Mouse (Mus musculus) embryonic facial prominence, embryonic 10.5 days (tissue): ENCODE data around the gene Fkbp4. TPM values are rescaled to one million over a fixed set of nuclear protein-coding genes. Genes with fewer than 3 reads are reported as not detected.

Source experiments
- DNase-seq: peaks from one replicate; pipeline ENCODE4 v3.0.0-alpha.2; 2017; ENCODE audit warnings: low spot score
- H3K27ac ChIP-seq: fragments of 300-500 bp; sonication (generic); replicated peaks from 2 replicates; pipeline ENCODE4 v1.5.1; 2016; ENCODE audit warnings: mild to moderate bottlenecking
- H3K27me3 ChIP-seq: fragments of 300-500 bp; sonication (generic); replicated peaks from 2 replicates; pipeline ENCODE4 v1.6.1; 2016; ENCODE audit warnings: low read depth, mild to moderate bottlenecking; ENCODE audit not compliant: poor library complexity, severe bottlenecking
- H3K36me3 ChIP-seq: fragments of 300-500 bp; sonication (generic); replicated peaks from 2 replicates; pipeline ENCODE4 v1.6.1; 2016; ENCODE audit warnings: mild to moderate bottlenecking, moderate library complexity
- H3K4me1 ChIP-seq: fragments of 300-500 bp; sonication (generic); 2 replicates; pipeline ENCODE4 v1.6.1; 2016
- H3K4me3 ChIP-seq: fragments of 300-500 bp; sonication (generic); 2 replicates; pipeline ENCODE4 v1.5.1; 2016; ENCODE audit warnings: mild to moderate bottlenecking, moderate library complexity
- H3K9me3 ChIP-seq: fragments of 300-500 bp; sonication (generic); 2 replicates; pipeline ENCODE4 v1.6.1; 2016; ENCODE audit warnings: mild to moderate bottlenecking
- WGBS: fragments of 180-500 bp; shearing (Covaris S2); methylation state at CpG from one replicate; pipeline ENCODE4 v1.1.7; 2016; 5-methylcytosine and 5-hydroxymethylcytosine counted together
- polyA plus RNA-seq: library from polyadenylated mRNA; unstranded; fragments of >200 nt; fragmentation: Nextera tagmentation; extraction: Ambion mirVana; gene quantifications from 2 replicates; pipeline ENCODE4 v1.2.1, GENCODE M21; 2016

The Fkbp4 gene
- polyA plus RNA-seq, 1 experiment from 2014 or later, result 813 TPM

DNA sequence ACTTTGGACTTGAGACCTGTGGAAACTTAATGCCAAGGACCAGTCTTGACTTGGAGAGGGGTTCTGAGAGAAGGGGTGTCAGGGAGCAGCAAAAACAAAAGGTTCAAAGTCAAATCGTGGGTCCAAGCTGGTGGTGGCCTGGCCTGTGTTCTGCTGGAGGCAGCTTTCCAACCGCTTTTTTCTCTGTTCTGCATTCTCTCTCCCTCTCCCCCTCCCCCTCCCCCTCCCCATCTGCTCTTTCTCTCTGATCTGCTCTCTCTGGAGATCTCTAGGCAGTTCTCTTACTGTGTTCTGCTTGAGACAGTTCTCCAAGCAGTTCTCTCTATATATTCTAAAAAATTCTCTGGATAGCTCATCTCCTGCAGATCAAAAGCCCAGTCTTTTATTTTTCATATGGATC lies 21.8 kb upstream of the Fkbp4 start:
- 34% methylated on average over 2 of the region's 2 CpGs for WGBS
- Histone ChIP-seq H3K9me3 (no peaks in the 10 kb centered on the region), H3K4me3 (no peak overlapping the region), H3K27me3 (no peaks in the 10 kb centered on the region), H3K4me1 (no peaks in the 10 kb centered on the region), H3K27ac (no peak overlapping the region), H3K36me3 (no peaks in the 10 kb centered on the region)
- DNase-seq, result no peak

DNA sequence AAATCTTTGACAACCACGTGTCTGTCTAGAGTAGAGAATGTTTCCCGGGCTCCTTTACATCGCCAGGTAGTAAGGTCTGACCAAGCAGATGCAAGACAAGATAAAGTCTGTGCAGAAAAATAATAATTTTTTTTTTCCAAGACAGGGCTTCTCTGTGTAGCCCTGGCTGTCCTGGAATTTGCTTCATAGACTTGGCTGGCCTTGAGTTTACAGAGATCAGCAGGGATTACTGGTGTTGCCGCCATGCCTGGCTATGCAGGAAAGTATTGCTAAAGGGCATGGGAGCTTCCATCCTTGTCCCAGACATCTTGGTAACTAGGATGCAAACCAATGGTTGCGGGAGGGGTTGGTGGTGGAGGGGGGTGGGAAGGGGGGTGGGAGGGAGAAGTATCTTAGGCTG lies 18.7 kb upstream of the Fkbp4 start:
- no peak for DNase-seq
- 78% methylated on average over 5 of the region's 5 CpGs for WGBS
- H3K4me1 ChIP-seq, result no peaks in the 10 kb centered on the region
- H3K27me3 ChIP-seq, result no peaks in the 10 kb centered on the region
- H3K36me3 ChIP-seq, result no peaks in the 10 kb centered on the region
- H3K9me3 ChIP-seq, result no peaks in the 10 kb centered on the region
- no peak overlapping the region for H3K4me3 ChIP-seq
- no peak overlapping the region for H3K27ac ChIP-seq

- H3K27me3 ChIP-seq, result no peaks in the 10 kb centered on the region
- no peak overlapping the region for H3K27ac ChIP-seq
- no peaks in the 10 kb centered on the region for H3K36me3 ChIP-seq
- no peak overlapping the region for H3K4me3 ChIP-seq
- no peak for DNase-seq
- H3K4me1 ChIP-seq, result no peaks in the 10 kb centered on the region
- 84% methylated on average over 12 of the region's 12 CpGs for WGBS
- H3K9me3 ChIP-seq, result no peaks in the 10 kb centered on the region
Measured at GRCm38 (mm10) chr6:128455835-128456605, 17.5 kb upstream of the Fkbp4 start.

DNA sequence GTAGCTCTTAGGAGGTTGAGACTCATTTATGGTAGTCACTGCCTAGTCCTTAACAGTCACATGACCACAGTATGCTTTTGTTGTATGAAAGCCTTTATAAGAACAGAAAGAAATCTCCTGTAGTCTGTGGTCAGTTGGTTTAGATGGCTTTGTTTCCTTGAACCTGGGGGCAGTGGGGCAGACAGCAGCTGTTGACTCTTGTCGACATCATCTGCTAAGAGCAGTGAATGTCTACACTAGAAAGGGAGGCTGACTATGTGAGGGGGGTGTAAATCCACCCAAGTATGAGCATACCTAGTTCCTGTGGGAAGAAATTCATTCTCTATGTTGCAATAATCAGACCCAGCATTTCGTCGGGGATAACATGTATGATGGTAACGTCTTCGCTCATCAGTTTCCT lies 8.6 kb upstream of the Fkbp4 start:
- Histone ChIP-seq H3K27me3 (no peaks in the 10 kb centered on the region), H3K4me3 (no peak overlapping the region), H3K4me1 (peaks cover 13% of the 10 kb centered on the region), H3K27ac (no peak overlapping the region), H3K9me3 (no peaks in the 10 kb centered on the region), H3K36me3 (no peaks in the 10 kb centered on the region)
- no peak for DNase-seq
- WGBS, result 93% methylated on average over 5 of the region's 5 CpGs

- WGBS, result 10% methylated on average over 14 of the region's 14 CpGs
- DNase-seq, result peak; percentile 55
- Histone ChIP-seq H3K36me3 (no peaks in the 10 kb centered on the region), H3K4me3 (no peak overlapping the region; the same call in 1 of the 2 replicates), H3K27me3 (no peaks in the 10 kb centered on the region), H3K4me1 (peaks cover 13% of the 10 kb centered on the region), H3K9me3 (no peaks in the 10 kb centered on the region), H3K27ac (no peak overlapping the region; the same call in 1 of the 2 replicates)
Measured at GRCm38 (mm10) chr6:128445761-128446535, 7.5 kb upstream of the Fkbp4 start.

DNA sequence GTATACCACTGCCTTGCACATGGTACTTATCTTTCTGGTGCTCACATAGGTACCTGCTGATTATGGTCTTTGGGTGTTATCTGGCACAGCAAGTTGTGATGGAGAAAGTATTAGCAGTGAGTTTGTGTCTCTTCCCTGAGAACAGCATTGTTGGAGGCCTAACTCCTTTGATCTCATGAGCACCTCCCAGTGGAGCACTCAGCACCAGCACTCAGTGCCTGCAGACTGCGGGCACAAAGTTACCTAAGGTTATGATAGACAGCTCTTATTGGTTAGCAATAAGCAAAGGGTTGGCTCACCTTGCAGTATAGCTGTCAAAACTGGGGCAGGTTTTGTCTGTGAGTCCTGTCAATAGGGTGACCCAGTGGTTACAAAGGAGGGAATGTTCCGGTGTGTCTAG lies 1.8 kb upstream of the Fkbp4 start:
- H3K4me3 ChIP-seq, result no peak overlapping the region
- H3K4me1 ChIP-seq, result peaks cover 23% of the 10 kb centered on the region
- no peaks in the 10 kb centered on the region for H3K9me3 ChIP-seq
- WGBS, result 91% methylated on average over 2 of the region's 2 CpGs
- 0 out of 2 replicates have a peak, but pooled peaks cover 6% of the 10 kb centered on the region for H3K27me3 ChIP-seq
- no peak for DNase-seq
- H3K36me3 ChIP-seq, result peaks cover 15% of the 10 kb centered on the region
- no peak overlapping the region for H3K27ac ChIP-seq

DNA sequence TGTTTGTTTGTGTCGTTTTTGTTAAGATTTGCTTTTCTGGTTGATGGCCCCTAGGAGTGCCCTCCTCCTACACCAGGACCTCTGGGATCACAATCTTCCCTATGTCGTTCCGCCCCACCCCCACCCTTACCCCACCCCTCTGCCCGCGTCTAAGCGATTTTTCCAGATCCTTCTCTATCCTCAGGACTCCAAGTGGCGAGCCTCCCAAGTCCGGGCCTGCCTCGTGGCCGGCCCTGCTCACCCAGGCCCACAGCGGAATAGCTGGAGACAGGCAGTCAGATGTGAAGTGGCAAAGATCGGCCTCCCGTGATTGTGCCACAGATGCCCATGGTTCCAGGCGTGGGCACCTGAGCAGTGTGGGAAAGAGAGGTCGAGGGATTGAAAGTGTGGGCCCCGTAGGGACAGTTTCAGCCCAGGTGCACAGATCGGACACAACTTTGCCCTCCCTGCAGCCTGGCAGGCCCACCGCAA lies 429 bp upstream of the Fkbp4 start:
- H3K27ac ChIP-seq, result peak overlapping the region; percentile 99
- no peaks in the 10 kb centered on the region for H3K9me3 ChIP-seq
- H3K27me3 ChIP-seq, result 0 out of 2 replicates have a peak, but pooled peaks cover 6% of the 10 kb centered on the region
- DNase-seq, result no peak
- peaks cover 28% of the 10 kb centered on the region for H3K36me3 ChIP-seq
- peak overlapping the region; percentile 100 for H3K4me3 ChIP-seq
- peaks cover 23% of the 10 kb centered on the region for H3K4me1 ChIP-seq
- WGBS, result 30% methylated on average over 18 of the region's 18 CpGs

- Histone ChIP-seq H3K4me1 (peaks cover 23% of the 10 kb centered on the region), H3K27ac (peak overlapping the region; percentile 99), H3K27me3 (0 out of 2 replicates have a peak, but pooled peaks cover 6% of the 10 kb centered on the region), H3K4me3 (peak overlapping the region; percentile 100), H3K36me3 (peaks cover 39% of the 10 kb centered on the region), H3K9me3 (no peaks in the 10 kb centered on the region)
- WGBS, result under 1% methylated on average over 52 of the region's 52 CpGs
- DNase-seq, result peak; percentile 84
Measured at GRCm38 (mm10) chr6:128437731-128438316, 653 bp downstream of the Fkbp4 start.

DNA sequence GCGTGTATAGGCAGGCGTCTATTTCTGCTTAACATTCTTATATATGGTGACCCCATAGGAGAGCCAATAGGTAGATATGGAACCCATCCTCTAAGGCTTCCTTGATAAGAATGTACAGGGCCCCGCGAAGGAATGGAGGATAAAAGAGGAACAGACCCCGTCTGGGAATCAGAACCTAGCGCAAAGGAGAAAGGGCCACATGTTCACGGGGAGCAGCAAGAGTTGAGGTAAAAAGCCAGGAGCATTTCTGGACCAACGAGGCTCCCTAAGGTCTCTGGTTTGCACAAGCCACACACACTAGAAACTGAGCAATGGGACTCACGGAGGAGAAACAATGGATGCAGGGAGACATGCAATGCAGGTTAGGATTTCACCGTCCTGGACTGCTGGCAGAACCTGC lies 1.2 kb downstream of the Fkbp4 start:
- no peak for DNase-seq
- WGBS, result 5% methylated on average over 10 of the region's 10 CpGs
- H3K36me3 ChIP-seq, result peaks cover 45% of the 10 kb centered on the region
- no peaks in the 10 kb centered on the region for H3K9me3 ChIP-seq
- H3K27ac ChIP-seq, result peak overlapping the region; percentile 99
- H3K27me3 ChIP-seq, result 0 out of 2 replicates have a peak, but pooled peaks cover 6% of the 10 kb centered on the region
- peaks cover 23% of the 10 kb centered on the region for H3K4me1 ChIP-seq
- H3K4me3 ChIP-seq, result peak overlapping the region; percentile 100

DNA sequence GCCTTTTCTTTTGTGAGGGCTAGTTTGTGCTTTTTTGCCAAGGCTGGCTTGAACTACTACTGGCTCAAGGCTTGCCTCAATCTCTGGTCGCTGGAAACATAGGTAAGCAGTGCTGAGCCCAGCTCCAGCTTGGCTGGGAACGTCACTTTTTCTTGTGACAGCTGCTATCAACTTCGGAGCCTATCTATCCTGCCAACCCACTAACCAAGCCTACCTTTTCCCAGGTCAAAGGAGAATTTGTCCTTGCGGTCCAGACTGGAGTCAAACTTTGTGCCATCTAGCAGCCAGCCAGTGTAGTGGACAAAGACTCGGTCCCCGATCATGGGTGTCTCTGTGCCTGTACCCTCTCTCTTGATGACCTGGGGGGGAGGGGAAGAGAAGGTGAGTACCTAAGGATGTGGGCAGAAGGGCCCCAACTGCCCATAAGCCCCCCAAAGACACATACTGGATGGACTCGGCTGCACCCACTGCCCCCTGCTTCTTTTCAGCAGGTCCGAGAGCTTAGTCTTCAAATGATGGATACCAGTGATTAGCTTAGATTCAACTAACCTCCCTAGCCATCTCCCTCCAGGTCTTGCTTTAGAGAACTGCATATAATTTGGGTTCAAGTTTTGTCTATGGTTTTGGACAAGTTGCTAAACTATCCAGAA lies 2.0 kb downstream of the Fkbp4 start:
- Histone ChIP-seq H3K4me3 (peak overlapping the region; percentile 100), H3K27ac (peak overlapping the region; percentile 99), H3K36me3 (peaks cover 53% of the 10 kb centered on the region), H3K9me3 (no peaks in the 10 kb centered on the region), H3K4me1 (peaks cover 23% of the 10 kb centered on the region), H3K27me3 (0 out of 2 replicates have a peak, but pooled peaks cover 6% of the 10 kb centered on the region)
- 90% methylated on average over 8 of the region's 8 CpGs for WGBS
- no peak for DNase-seq

- Histone ChIP-seq H3K9me3 (no peaks in the 10 kb centered on the region), H3K27ac (no peak overlapping the region), H3K36me3 (peaks cover 63% of the 10 kb centered on the region), H3K27me3 (0 out of 2 replicates have a peak, but pooled peaks cover 5% of the 10 kb centered on the region), H3K4me3 (no peak overlapping the region), H3K4me1 (peaks cover 23% of the 10 kb centered on the region)
- 96% methylated on average over 5 of the region's 5 CpGs for WGBS
- DNase-seq, result no peak
Measured at GRCm38 (mm10) chr6:128435474-128435873, 3.0 kb downstream of the Fkbp4 start.

DNA sequence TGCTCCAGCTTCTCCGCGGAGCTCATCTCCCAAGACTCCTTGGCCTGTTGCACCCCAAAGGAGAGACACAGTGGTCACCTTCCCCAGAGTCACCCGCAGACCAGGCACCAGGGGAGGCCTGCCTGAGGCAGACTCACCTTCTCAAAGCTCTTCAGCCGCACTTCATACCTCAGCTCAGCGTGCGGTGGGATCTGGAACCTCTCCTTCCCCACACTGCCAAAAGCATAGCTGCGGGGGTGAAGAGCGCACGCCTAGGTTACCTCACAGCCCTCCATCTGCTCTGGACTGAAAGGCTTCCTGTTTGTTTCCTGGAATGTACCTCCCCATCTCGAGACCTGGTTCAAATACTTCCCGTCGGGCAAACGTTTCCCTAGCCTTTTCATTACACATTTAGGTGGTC lies 4.9 kb downstream of the Fkbp4 start:
- H3K27ac ChIP-seq, result no peak overlapping the region
- no peaks in the 10 kb centered on the region for H3K27me3 ChIP-seq
- no peaks in the 10 kb centered on the region for H3K9me3 ChIP-seq
- 94% methylated on average over 13 of the region's 13 CpGs for WGBS
- H3K4me3 ChIP-seq, result no peak overlapping the region
- peaks cover 82% of the 10 kb centered on the region for H3K36me3 ChIP-seq
- peaks cover 13% of the 10 kb centered on the region for H3K4me1 ChIP-seq
- no peak for DNase-seq
